Mouse (Mus musculus) testis, postnatal 14 days (tissue): ENCODE measurements at regions not wholly inside any gene's neighbourhood (a gene's known extent, or its start where the extent isn't known, plus 50 kb on each side); places are given as distances from the start of the nearest gene placed in this dataset.

Source experiments
- DNase-seq: peaks from one replicate; pipeline ENCODE4 v3.0.0; 2021; ENCODE audit warnings: low spot score

DNA sequence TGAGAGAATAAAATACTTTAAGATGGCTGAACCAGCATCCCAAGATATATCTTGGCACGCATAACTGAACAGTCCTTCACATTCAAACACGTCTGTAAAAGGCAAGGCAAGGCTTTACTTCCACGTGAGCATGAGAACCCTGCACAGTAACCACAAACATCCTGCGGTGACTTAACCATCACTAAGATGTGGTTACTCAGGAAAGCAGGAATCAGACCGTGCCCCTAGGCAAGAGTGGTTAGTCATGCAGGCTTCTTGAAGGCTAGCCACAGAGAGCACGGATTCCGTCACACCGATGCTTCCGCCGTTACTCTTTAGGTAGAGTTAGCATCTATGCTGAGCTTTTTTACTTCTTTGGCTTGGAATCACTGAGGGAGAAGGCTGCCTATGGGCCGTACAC, 266.8 kb downstream of the Barhl2 start:
- DNase-seq = no peak

GRCm38 (mm10) chr5:106181726-106182125, 276.2 kb downstream of the Barhl2 start:
- DNase-seq = no peak

GRCm38 (mm10) chr5:106172162-106172561, 285.8 kb downstream of the Barhl2 start:
- DNase-seq = no peak

DNA sequence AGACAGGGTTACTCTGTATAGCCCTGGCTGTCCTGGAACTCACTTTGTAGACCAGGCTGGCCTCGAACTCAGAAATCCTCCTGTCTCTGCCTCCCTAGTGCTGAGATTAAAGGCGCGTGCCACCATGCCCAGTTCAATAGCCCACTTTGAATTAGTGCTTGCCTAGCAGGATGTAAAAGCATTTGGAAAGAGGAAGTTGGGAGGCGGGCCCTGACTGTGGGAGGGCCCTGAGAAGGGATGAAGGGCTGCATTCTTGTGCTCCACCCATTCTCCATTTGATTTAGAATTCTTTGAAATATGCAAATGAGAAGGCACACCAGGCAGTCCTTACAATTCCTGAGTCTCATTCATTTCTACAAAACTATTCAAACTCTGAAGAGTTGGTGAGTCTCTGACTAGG, 287.6 kb downstream of the Barhl2 start:
- no peak for DNase-seq

- DNase-seq = no peak
Observed at GRCm38 (mm10) chr5:106167556-106167955, 290.4 kb downstream of the Barhl2 start.

- DNase-seq = no peak
Observed at GRCm38 (mm10) chr5:106166266-106166665, 289.9 kb downstream of the Zfp326 start.

DNA sequence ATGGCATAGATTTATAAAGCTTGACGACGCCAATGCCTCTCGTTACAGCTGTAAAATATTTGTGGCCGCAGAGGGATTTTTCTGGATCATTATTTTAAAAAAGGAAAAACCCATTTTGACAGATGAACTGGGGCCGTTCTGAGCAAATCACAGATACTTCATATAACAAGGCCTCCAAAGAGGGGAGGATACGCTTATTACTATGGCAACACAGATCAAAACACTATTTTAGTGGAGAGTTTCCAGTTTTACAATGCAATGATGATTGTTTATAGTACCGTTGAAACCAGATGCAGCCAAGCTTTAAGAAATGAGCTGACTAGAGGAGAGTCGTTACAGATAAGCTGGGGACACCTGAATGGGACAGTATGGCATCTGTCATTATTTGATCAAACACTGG, 287.8 kb downstream of the Zfp326 start:
- no peak for DNase-seq

- no peak for DNase-seq
Observed at GRCm38 (mm10) chr5:106162981-106163653, 286.8 kb downstream of the Zfp326 start.

DNA sequence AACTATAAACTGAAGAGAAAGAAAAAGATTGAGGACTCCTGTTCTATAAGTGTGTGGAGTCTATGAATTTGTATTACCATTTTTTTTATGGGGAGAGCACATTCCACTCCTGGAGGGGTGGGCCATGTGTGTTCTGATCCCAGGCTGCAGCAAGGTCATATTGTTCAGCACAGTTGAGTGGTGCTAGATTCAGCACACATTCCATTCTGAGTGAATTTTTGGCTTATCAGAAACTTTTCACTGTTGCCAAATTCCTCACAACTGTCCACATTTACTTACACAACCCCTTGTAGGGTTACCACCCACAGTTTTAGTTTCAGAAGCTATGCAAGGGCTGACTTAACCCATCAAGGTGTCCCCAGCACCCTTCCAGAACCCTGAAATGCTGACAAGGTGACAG, 262.7 kb downstream of the Zfp326 start:
- DNase-seq = no peak

GRCm38 (mm10) chr5:106122928-106123327, 246.6 kb downstream of the Zfp326 start:
- DNase-seq = no peak

GRCm38 (mm10) chr5:106119584-106119983, 243.2 kb downstream of the Zfp326 start:
- peak; percentile 13 for DNase-seq

DNA sequence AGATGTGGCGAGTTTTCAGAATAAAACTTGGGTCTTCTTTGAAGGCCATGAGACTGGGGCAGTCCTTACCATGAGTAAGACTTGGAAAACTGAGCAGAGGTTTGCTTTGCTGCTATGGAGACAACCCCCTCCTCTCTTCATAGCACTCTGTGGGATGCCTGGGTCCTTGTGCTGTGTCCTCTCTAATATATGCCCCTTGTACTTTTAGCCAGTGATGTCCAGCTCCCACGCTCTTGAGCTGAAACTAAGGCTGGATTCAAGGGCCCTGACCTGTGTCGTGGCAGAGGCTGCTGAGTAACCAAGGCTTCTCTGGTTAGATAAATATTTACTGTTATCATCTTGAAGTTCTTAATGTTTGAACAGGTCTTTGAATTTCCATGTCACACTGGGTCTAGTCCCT, 236.8 kb downstream of the Zfp326 start:
- DNase-seq = no peak

DNA sequence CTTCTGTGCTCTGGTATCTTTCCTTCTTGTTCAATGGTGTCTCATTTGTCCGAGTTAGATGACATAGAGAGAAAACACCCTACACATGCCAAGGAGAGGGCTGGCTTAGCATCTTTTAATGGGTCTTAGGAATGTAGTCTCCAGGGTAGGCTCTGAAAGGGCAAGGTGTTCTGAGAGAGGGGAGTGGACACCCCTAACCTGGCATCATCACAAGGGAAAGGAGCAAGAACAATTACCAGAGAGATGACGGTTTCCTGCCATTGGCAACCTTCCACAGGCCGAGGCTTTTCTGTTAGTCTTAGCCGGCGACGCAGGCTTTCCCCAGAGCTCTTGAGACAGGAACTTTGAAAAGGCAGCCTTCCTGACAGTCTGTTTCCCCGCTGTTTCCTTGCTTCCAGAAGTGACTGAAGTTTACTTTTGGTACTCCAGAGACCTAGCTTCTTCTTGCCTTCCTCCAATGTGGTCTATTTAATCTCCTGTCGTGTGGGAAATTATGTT, 232.2 kb downstream of the Zfp326 start:
- no peak for DNase-seq

- no peak for DNase-seq
Observed at GRCm38 (mm10) chr5:106102255-106102654, 225.9 kb downstream of the Zfp326 start.

GRCm38 (mm10) chr5:106098887-106099286, 222.5 kb downstream of the Zfp326 start:
- no peak for DNase-seq

- DNase-seq = no peak
Observed at GRCm38 (mm10) chr5:106089332-106089731, 213.0 kb downstream of the Zfp326 start.

GRCm38 (mm10) chr5:106088478-106089185, 212.3 kb downstream of the Zfp326 start:
- peak; percentile 22 for DNase-seq

GRCm38 (mm10) chr5:106083786-106084185, 207.4 kb downstream of the Zfp326 start:
- DNase-seq = no peak

DNA sequence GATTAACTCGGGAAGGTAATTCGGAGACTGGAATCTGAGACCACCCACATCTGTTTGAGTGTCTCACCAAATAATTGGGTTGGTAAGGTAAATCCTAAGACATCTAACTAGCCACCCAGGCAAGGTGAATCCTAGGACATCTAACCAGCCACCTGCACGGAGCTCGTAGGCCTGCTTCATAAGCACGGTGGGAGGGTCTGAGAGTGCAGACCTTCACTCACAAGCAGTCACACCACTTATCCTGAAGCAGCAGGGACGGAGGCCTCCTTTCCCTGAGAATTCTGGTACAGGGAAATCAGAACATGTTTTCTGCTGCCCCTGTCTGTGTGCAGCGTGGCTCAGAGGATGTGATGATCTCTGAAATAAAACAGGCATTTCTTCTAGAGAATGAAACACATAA, 206.5 kb downstream of the Zfp326 start:
- DNase-seq = no peak

DNA sequence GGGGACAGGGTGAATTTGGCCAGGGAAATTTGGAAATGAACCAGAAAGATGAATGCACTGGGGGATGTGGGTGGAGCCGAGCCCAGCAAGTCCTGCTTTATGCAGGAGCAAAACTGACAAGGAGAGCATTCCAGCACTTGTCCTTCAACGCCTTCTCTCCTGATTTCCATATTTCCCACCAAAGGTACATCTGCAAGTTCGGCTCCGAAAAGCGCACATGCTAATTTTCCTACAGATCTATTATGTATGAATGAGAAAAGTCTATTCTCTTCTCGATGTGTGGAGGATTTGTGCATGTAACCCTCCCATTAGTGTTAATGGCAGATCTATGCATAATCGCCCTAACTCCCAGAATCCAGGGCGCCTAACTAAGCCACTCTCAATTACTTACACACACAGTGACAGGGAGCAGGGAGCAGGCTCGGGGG, 190.8 kb downstream of the Zfp326 start:
- no peak for DNase-seq

GRCm38 (mm10) chr5:106066706-106067105, 190.3 kb downstream of the Zfp326 start:
- no peak for DNase-seq

GRCm38 (mm10) chr5:106064366-106064765, 188.0 kb downstream of the Zfp326 start:
- no peak for DNase-seq

DNA sequence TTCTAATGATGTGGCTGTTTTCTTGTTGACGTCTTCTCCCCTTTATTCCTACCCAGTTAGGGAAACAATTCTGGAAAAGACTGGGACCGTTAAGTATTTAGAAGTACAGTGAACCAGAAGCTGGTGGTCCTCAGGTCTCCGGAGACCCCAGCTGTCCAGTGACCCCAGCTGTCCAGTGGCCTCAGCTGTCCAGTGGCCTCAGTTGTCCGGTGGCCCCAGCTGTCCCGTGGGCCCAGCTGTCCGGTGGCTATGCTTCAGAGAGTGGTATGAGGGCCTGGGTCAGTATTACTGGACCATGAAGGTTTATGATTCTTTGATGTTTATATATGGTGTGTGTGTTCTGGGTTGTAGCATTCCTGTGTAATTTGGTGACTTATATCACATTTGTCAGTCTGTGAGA, 186.6 kb downstream of the Zfp326 start:
- no peak for DNase-seq

- no peak for DNase-seq
Observed at GRCm38 (mm10) chr5:106056631-106057030, 180.3 kb downstream of the Zfp326 start.
